Mouse (Mus musculus): ENCODE results near the gene Mybpc3.

GRCm38 (mm10) chr2:91097015-91097414, 20.9 kb upstream of the Mybpc3 start:
- TF ChIP-seq EP300 (IDR thresholded peaks at IDR 0.05; ENCODE audit: insufficient read depth, low read depth, low read length) (no peak), POLR2A (IDR thresholded peaks at IDR 0.05; ENCODE audit: insufficient read depth, low read length) (no peak), CTCF (IDR thresholded peaks at IDR 0.05; ENCODE audit: low read depth, low read length) (no peak)
